Mouse (Mus musculus): Measurements from ENCODE around the gene Nell2.

GRCm38 (mm10) chr15:95370720-95371395 lies 157.5 kb downstream of the Nell2 start:
- TF ChIP-seq POLR2A (IDR thresholded peaks at IDR 0.05; ENCODE audit: low read depth, low read length) (no peak), CTCF (IDR thresholded peaks at IDR 0.05; ENCODE audit: extremely low read depth, insufficient read depth, insufficient read length, insufficient replicate concordance) (no peak)
